Mouse (Mus musculus) MEL (cell line): ENCODE results near the gene Arhgdia. TPM values are rescaled to one million over a fixed set of nuclear protein-coding genes. Genes with fewer than 3 reads are reported as not detected.
A peak's percentile ranks its signal among the peaks of the same experiment; 100 is the strongest.

Experiments used
- DNase-seq: peaks from one replicate; pipeline ENCODE4 v3.0.0; 2011; ENCODE audit warnings: low read depth, low spot score
- H3K27ac ChIP-seq: 2 replicates; pipeline ENCODE4 v1.5.1; 2012; ENCODE audit warnings: low read depth, mild to moderate bottlenecking, control low read depth, low read length, moderate library complexity; ENCODE audit not compliant: control insufficient read depth
- H3K27me3 ChIP-seq, 2 experiments: fragments of 150-350 bp in 1 of 2; sonication (generic) in 1 of 2; 2 replicates each; pipeline ENCODE4 v1.6.1; 2012; ENCODE audit warnings: low read length in 2 of 2, mild to moderate bottlenecking in 2 of 2, improper control_type of control experiment in 1 of 2, moderate library complexity in 1 of 2; ENCODE audit not compliant: insufficient read depth in 2 of 2, control insufficient read depth in 1 of 2
- H3K36me3 ChIP-seq, 2 experiments: 2 replicates each; pipeline ENCODE4 v1.6.1; 2012 to 2014; ENCODE audit warnings: low read length in 2 of 2, improper control_type of control experiment in 1 of 2, inconsistent platforms in 1 of 2, mild to moderate bottlenecking in 1 of 2; ENCODE audit not compliant: insufficient read depth in 2 of 2, control insufficient read depth in 1 of 2
- H3K4me1 ChIP-seq, 2 experiments: fragments of 150-350 bp in 1 of 2; sonication (generic) in 1 of 2; 2 replicates each; pipeline ENCODE4 v1.6.1; 2012; ENCODE audit warnings: low read length in 2 of 2, improper control_type of control experiment in 1 of 2, mild to moderate bottlenecking in 1 of 2; ENCODE audit not compliant: insufficient read depth in 2 of 2, control insufficient read depth in 1 of 2
- H3K4me3 ChIP-seq, 2 experiments: fragments of 150-350 bp in 1 of 2; sonication (generic) in 1 of 2; 2 replicates each; pipeline ENCODE4 v1.5.1; 2012; ENCODE audit warnings: low read depth in 2 of 2, low read length in 2 of 2, mild to moderate bottlenecking in 2 of 2, moderate library complexity in 2 of 2, control low read depth in 1 of 2, improper control_type of control experiment in 1 of 2; ENCODE audit not compliant: control insufficient read depth in 1 of 2, insufficient read depth in 1 of 2
- H3K79me2 ChIP-seq: 2 replicates; pipeline ENCODE4 v1.6.1; 2012; ENCODE audit warnings: mild to moderate bottlenecking, low read length, moderate library complexity; ENCODE audit not compliant: control insufficient read depth, poor library complexity, insufficient read depth
- H3K9ac ChIP-seq: 2 replicates; pipeline ENCODE4 v1.6.1; 2012; ENCODE audit warnings: low read depth, mild to moderate bottlenecking, control low read depth, low read length, moderate library complexity; ENCODE audit not compliant: control insufficient read depth, poor library complexity, severe bottlenecking
- H3K9me3 ChIP-seq: fragments of 150-350 bp; sonication (generic); replicated peaks from 2 replicates; pipeline ENCODE4 v1.6.1; 2012; ENCODE audit warnings: mild to moderate bottlenecking, low read length, improper control_type of control experiment, moderate library complexity; ENCODE audit not compliant: insufficient read depth
- BHLHE40 ChIP-seq: IDR thresholded peaks from 2 replicates; pipeline ENCODE4 v1.6.1; 2012; ENCODE audit warnings: low read depth, mild to moderate bottlenecking, inconsistent platforms, low read length, improper control_type of control experiment, borderline replicate concordance
- CHD1 ChIP-seq: IDR thresholded peaks from 2 replicates; pipeline ENCODE4 v1.6.1; 2012; ENCODE audit warnings: low read depth, mild to moderate bottlenecking, inconsistent platforms, low read length, improper control_type of control experiment
- CTCF ChIP-seq, 3 experiments: IDR thresholded peaks in 2 of 3; conservative IDR thresholded peaks in 1 of 3; 2 replicates each; pipeline ENCODE4 v1.5.1; 2011 to 2012; ENCODE audit warnings: low read length in 3 of 3, low read depth in 2 of 3, mild to moderate bottlenecking in 2 of 3, improper control_type of control experiment in 1 of 3, inconsistent platforms in 1 of 3, mixed read lengths in 1 of 3, moderate library complexity in 1 of 3; ENCODE audit not compliant: control insufficient read depth in 1 of 3, insufficient read depth in 1 of 3, poor library complexity in 1 of 3, severe bottlenecking in 1 of 3
- E2F4 ChIP-seq: IDR thresholded peaks from 2 replicates; pipeline ENCODE4 v1.6.1; 2011; ENCODE audit warnings: low read depth, low read length, improper control_type of control experiment, borderline replicate concordance
- ELF1 ChIP-seq: IDR thresholded peaks from 2 replicates; pipeline ENCODE4 v1.6.1; 2014; ENCODE audit warnings: low read depth, mild to moderate bottlenecking, inconsistent platforms, low read length, improper control_type of control experiment, moderate library complexity
- EP300 ChIP-seq, 2 experiments: IDR thresholded peaks; 2 replicates each; pipeline ENCODE4 v1.6.1; 2011; ENCODE audit warnings: improper control_type of control experiment in 2 of 2, low read length in 2 of 2, low read depth in 1 of 2, mild to moderate bottlenecking in 1 of 2
- ETS1 ChIP-seq: IDR thresholded peaks from 2 replicates; pipeline ENCODE4 v1.6.1; 2012; ENCODE audit warnings: low read depth, mild to moderate bottlenecking, inconsistent platforms, low read length, improper control_type of control experiment, moderate library complexity
- GABPA ChIP-seq: IDR thresholded peaks from 2 replicates; pipeline ENCODE4 v1.6.1; 2012; ENCODE audit warnings: low read depth, mild to moderate bottlenecking, inconsistent platforms, low read length, improper control_type of control experiment, moderate library complexity
- HCFC1 ChIP-seq: IDR thresholded peaks from 2 replicates; pipeline ENCODE4 v1.6.1; 2012; ENCODE audit warnings: low read depth, mild to moderate bottlenecking, inconsistent platforms, low read length, improper control_type of control experiment, moderate library complexity
- JUND ChIP-seq: IDR thresholded peaks from 2 replicates; pipeline ENCODE4 v1.6.1; 2011; ENCODE audit warnings: low read depth, mild to moderate bottlenecking, improper control_type of control experiment, low read length
- KAT2A ChIP-seq: conservative IDR thresholded peaks from 2 replicates; pipeline ENCODE4 v1.6.1; 2012; ENCODE audit warnings: low read depth, low read length, improper control_type of control experiment, inconsistent platforms
- MAFK ChIP-seq: IDR thresholded peaks from 2 replicates; pipeline ENCODE4 v1.6.1; 2011; ENCODE audit warnings: low read depth, mild to moderate bottlenecking, low read length, improper control_type of control experiment, borderline replicate concordance
- MAX ChIP-seq: IDR thresholded peaks from 2 replicates; pipeline ENCODE4 v1.6.1; 2011; ENCODE audit warnings: low read length, improper control_type of control experiment
- MAZ ChIP-seq: IDR thresholded peaks from 2 replicates; pipeline ENCODE4 v1.6.1; 2012; ENCODE audit warnings: low read depth, mild to moderate bottlenecking, inconsistent platforms, low read length, improper control_type of control experiment
- MEF2A ChIP-seq: IDR thresholded peaks from 2 replicates; pipeline ENCODE4 v1.6.1; 2014; ENCODE audit warnings: low read depth, mild to moderate bottlenecking, inconsistent platforms, low read length, improper control_type of control experiment; ENCODE audit not compliant: poor library complexity, insufficient replicate concordance, severe bottlenecking; ENCODE audit errors: extremely low read depth
- MXI1 ChIP-seq: IDR thresholded peaks from 2 replicates; pipeline ENCODE4 v1.6.1; 2011; ENCODE audit warnings: mild to moderate bottlenecking, low read depth, low read length, improper control_type of control experiment
- MYB ChIP-seq: IDR thresholded peaks from 2 replicates; pipeline ENCODE4 v1.6.1; 2011; ENCODE audit warnings: mild to moderate bottlenecking, low read depth, low read length, improper control_type of control experiment
- MYC ChIP-seq: IDR thresholded peaks from 2 replicates; pipeline ENCODE4 v1.6.1; 2011; ENCODE audit warnings: low read depth, mild to moderate bottlenecking, low read length, improper control_type of control experiment, moderate library complexity
- NELFE ChIP-seq: IDR thresholded peaks from 2 replicates; pipeline ENCODE4 v1.6.1; 2011; ENCODE audit warnings: low read depth, low read length, improper control_type of control experiment
- NRF1 ChIP-seq: IDR thresholded peaks from 2 replicates; pipeline ENCODE4 v1.6.1; 2014; ENCODE audit warnings: low read depth, mild to moderate bottlenecking, inconsistent platforms, low read length, improper control_type of control experiment, moderate library complexity; ENCODE audit not compliant: poor library complexity, insufficient read depth, severe bottlenecking
- POLR2A ChIP-seq, 2 experiments: IDR thresholded peaks; 2 replicates each; pipeline ENCODE4 v1.6.1; 2011 to 2012; ENCODE audit warnings: low read length in 2 of 2, mild to moderate bottlenecking in 2 of 2, control low read depth in 1 of 2, improper control_type of control experiment in 1 of 2, low read depth in 1 of 2, moderate library complexity in 1 of 2; ENCODE audit not compliant: control insufficient read depth in 1 of 2, insufficient read depth in 1 of 2, poor library complexity in 1 of 2
- POLR2AphosphoS2 ChIP-seq: IDR thresholded peaks from 2 replicates; pipeline ENCODE4 v1.6.1; 2011; ENCODE audit warnings: low read length, improper control_type of control experiment
- POLR2AphosphoS5 ChIP-seq: IDR thresholded peaks from 2 replicates; pipeline ENCODE4 v1.6.1; 2012; ENCODE audit warnings: low read depth, borderline replicate concordance, mild to moderate bottlenecking, inconsistent platforms, low read length, moderate library complexity, mixed read lengths
- RAD21 ChIP-seq: IDR thresholded peaks from 2 replicates; pipeline ENCODE4 v1.6.1; 2011; ENCODE audit warnings: mild to moderate bottlenecking, low read depth, low read length, improper control_type of control experiment
- RCOR1 ChIP-seq: IDR thresholded peaks from 2 replicates; pipeline ENCODE4 v1.6.1; 2012; ENCODE audit warnings: low read depth, mild to moderate bottlenecking, inconsistent platforms, low read length, improper control_type of control experiment
- SIN3A ChIP-seq: IDR thresholded peaks from 2 replicates; pipeline ENCODE4 v1.6.1; 2012; ENCODE audit warnings: low read length, improper control_type of control experiment, inconsistent platforms
- SMC3 ChIP-seq: IDR thresholded peaks from 2 replicates; pipeline ENCODE4 v1.6.1; 2011; ENCODE audit warnings: low read depth, low read length, improper control_type of control experiment
- TAL1 ChIP-seq: IDR thresholded peaks from 2 replicates; pipeline ENCODE4 v1.6.1; 2012; ENCODE audit warnings: mild to moderate bottlenecking, inconsistent platforms, low read length, moderate library complexity, mixed read lengths
- TCF12 ChIP-seq: IDR thresholded peaks from 2 replicates; pipeline ENCODE4 v1.6.1; 2014; ENCODE audit warnings: low read depth, mild to moderate bottlenecking, inconsistent platforms, low read length, improper control_type of control experiment, moderate library complexity
- UBTF ChIP-seq: IDR thresholded peaks from 2 replicates; pipeline ENCODE4 v1.6.1; 2012; ENCODE audit warnings: low read depth, mild to moderate bottlenecking, inconsistent platforms, low read length, improper control_type of control experiment, moderate library complexity, borderline replicate concordance; ENCODE audit not compliant: insufficient read depth
- USF1 ChIP-seq: IDR thresholded peaks from 2 replicates; pipeline ENCODE4 v1.6.1; 2014; ENCODE audit warnings: low read depth, mild to moderate bottlenecking, inconsistent platforms, low read length, improper control_type of control experiment, moderate library complexity
- ZC3H11A ChIP-seq: IDR thresholded peaks from 2 replicates; pipeline ENCODE4 v1.6.1; 2012; ENCODE audit warnings: low read depth, mild to moderate bottlenecking, inconsistent platforms, low read length, improper control_type of control experiment
- ZMIZ1 ChIP-seq: IDR thresholded peaks from 2 replicates; pipeline ENCODE4 v1.6.1; 2012; ENCODE audit warnings: low read depth, mild to moderate bottlenecking, inconsistent platforms, low read length, improper control_type of control experiment, moderate library complexity
- polyA plus RNA-seq, 2 experiments: library from polyadenylated mRNA; stranded (reverse) in 1 of 2; unstranded in 1 of 2; fragments of >175 nt in 1 of 2; fragments of >200 nt in 1 of 2; gene quantifications; 2 replicates each; pipeline versions ENCODE4 v1.2.1 to v1.2.4; 2012; ENCODE audit warnings: low replicate concordance in 2 of 2, low read depth in 1 of 2; ENCODE audit not compliant: insufficient read length in 2 of 2, insufficient read depth in 1 of 2, missing spikeins in 1 of 2
- total RNA-seq: library from RNA; depleted of rRNA; stranded (reverse); fragments of 300-350 nt; gene quantifications from 2 replicates; pipeline ENCODE4 v1.2.3, GENCODE M21; 2012

Gene Arhgdia
- total and polyA plus RNA-seq, 3 experiments: 364 to 821 (median 601) TPM

GRCm38 (mm10) chr11:120588531-120588930 is 7.1 kb upstream of the Arhgdia start (continued):
- peak; percentile 91 for TF ChIP-seq TAL1
- TF ChIP-seq ZC3H11A: no peak
- TF ChIP-seq NELFE: no peak
- TF ChIP-seq RCOR1: peak; percentile 53; the same call in 1 of the 2 replicates
- TF ChIP-seq SIN3A: peak; percentile 85
- peak; percentile 38; the same call in 1 of the 2 replicates for TF ChIP-seq MXI1
- TF ChIP-seq HCFC1: 0 out of 2 replicates have a peak, but pooled peaks have one; percentile 54
- TF ChIP-seq MAFK: peak; percentile 84; the same call in 1 of the 2 replicates
- TF ChIP-seq, all 39 proteins: peak for 17

- H3K27ac ChIP-seq: no peak overlapping the region
- peaks cover 14 to 22% of the 10 kb centered on the region in 2 experiments for H3K36me3 ChIP-seq
- no peaks in the 10 kb centered on the region for H3K9me3 ChIP-seq
- DNase-seq: peak; percentile 48
- H3K4me1 ChIP-seq: peaks cover 10 to 23% of the 10 kb centered on the region in 2 experiments
- TF ChIP-seq TCF12: no peak
- TF ChIP-seq GABPA: no peak
- no peak for TF ChIP-seq RCOR1
- TF ChIP-seq MAFK: no peak
- no peak for TF ChIP-seq MAX
- TF ChIP-seq KAT2A: no peak
- TF ChIP-seq NRF1: no peak
- TF ChIP-seq POLR2A (IDR thresholded peaks at IDR 0.05; ENCODE audit: control insufficient read depth in 1 of 2, insufficient read depth in 1 of 2, low read depth in 1 of 2, low read length in 2 of 2, poor library complexity in 1 of 2): no peak
- TF ChIP-seq ZMIZ1: no peak
- no peak for TF ChIP-seq USF1
- TF ChIP-seq SMC3: peak; percentile 15; the same call in 1 of the 2 replicates
- TF ChIP-seq UBTF: no peak
- no peak for TF ChIP-seq POLR2AphosphoS5
- TF ChIP-seq MAZ: no peak
- TF ChIP-seq MEF2A: no peak
- TF ChIP-seq CHD1: no peak
- TF ChIP-seq ETS1: no peak
- TF ChIP-seq JUND: no peak
- 0 out of 2 replicates have a peak, but pooled peaks have one; percentile 18 for TF ChIP-seq MYC
- no peak for TF ChIP-seq EP300 (IDR thresholded peaks at IDR 0.05; ENCODE audit: low read depth in 1 of 2, low read length in 2 of 2)
- no peak for TF ChIP-seq POLR2AphosphoS2
- TF ChIP-seq E2F4: no peak
- no peak for TF ChIP-seq MYB
- 0 out of 2 replicates have a peak, but pooled peaks have one; percentile 10 for TF ChIP-seq HCFC1
- TF ChIP-seq CTCF (IDR thresholded peaks at IDR 0.05 in 2 of 3, conservative IDR thresholded peaks at IDR 0.05 in 1 of 3; ENCODE audit: control insufficient read depth in 1 of 3, insufficient read depth in 1 of 3, low read depth in 2 of 3, low read length in 3 of 3, poor library complexity in 1 of 3, severe bottlenecking in 1 of 3): peak in 1 of 3 experiments; percentile 19; a peak in 2 of 6 replicates
- TF ChIP-seq ELF1: no peak
- TF ChIP-seq BHLHE40: no peak
- TF ChIP-seq MXI1: no peak
- TF ChIP-seq RAD21: no peak
- H3K27me3 ChIP-seq: no peaks in the 10 kb centered on the region
- no peak overlapping the region for H3K9ac ChIP-seq
- H3K4me3 ChIP-seq: no peak overlapping the region
- H3K79me2 ChIP-seq: peaks cover 31% of the 10 kb centered on the region
These were observed 2.5 kb upstream of the Arhgdia start for GRCm38 (mm10) chr11:120583937-120584336.
